Mouse (Mus musculus): ENCODE results near the gene Smarcc2. TPM values are rescaled to one million over a fixed set of nuclear protein-coding genes. Genes with fewer than 3 reads are reported as not detected.
"Not testable (repeated sequence)": the region's sequence is repeated elsewhere in the genome, so short reads cannot be mapped to it uniquely, and the experiment has no call there.

Gene Smarcc2
- polyA plus RNA-seq, 1 experiment, result 48.4 TPM

- H3K79me3 ChIP-seq (ENCODE audit: low read depth), result no peaks in the 10 kb centered on the region
- no peak for TF ChIP-seq FOSL1 (IDR thresholded peaks at IDR 0.05; ENCODE audit: insufficient read depth, low read length, poor library complexity, severe bottlenecking)
- TF ChIP-seq CEBPB (IDR thresholded peaks at IDR 0.05; ENCODE audit: low read depth), result peak; percentile 60
- H3K27me3 ChIP-seq (ENCODE audit: control insufficient read depth, insufficient read depth, insufficient read length), result no peaks in the 10 kb centered on the region
- no peak overlapping the region for H3ac ChIP-seq (ENCODE audit: control insufficient read depth, insufficient read length, low read depth)
- no peak overlapping the region for H3K4me3 ChIP-seq (ENCODE audit: insufficient read depth, poor library complexity, severe bottlenecking)
- H3K79me2 ChIP-seq (ENCODE audit: control insufficient read depth, insufficient read depth), result no peaks in the 10 kb centered on the region
- no peaks in the 10 kb centered on the region for H3K36me3 ChIP-seq (ENCODE audit: control insufficient read depth, insufficient read depth)
These were observed 43.3 kb downstream of the Smarcc2 start for GRCm38 (mm10) chr10:128502341-128502740.

- H3K4me3 ChIP-seq (ENCODE audit: insufficient read depth, poor library complexity, severe bottlenecking), result no peak overlapping the region
- TF ChIP-seq FOSL1 (IDR thresholded peaks at IDR 0.05; ENCODE audit: insufficient read depth, low read length, poor library complexity, severe bottlenecking), result no peak
- TF ChIP-seq MYOD1 (IDR thresholded peaks at IDR 0.05; ENCODE audit: control insufficient read depth, insufficient read length, low read depth), result no peak
- no peak for TF ChIP-seq CEBPB (IDR thresholded peaks at IDR 0.05; ENCODE audit: low read depth)
- no peak for TF ChIP-seq MYOG (IDR thresholded peaks at IDR 0.05; ENCODE audit: control insufficient read depth, extremely low read depth, insufficient read length)
- no peak for TF ChIP-seq CTCF (IDR thresholded peaks at IDR 0.05; ENCODE audit: control insufficient read depth, insufficient read depth, insufficient read length)
- no peak for TF ChIP-seq MAX (IDR thresholded peaks at IDR 0.05)
- TF ChIP-seq USF1 (IDR thresholded peaks at IDR 0.05; ENCODE audit: low read depth), result no peak
- no peak overlapping the region for H3ac ChIP-seq (ENCODE audit: control insufficient read depth, insufficient read length, low read depth)
These were observed 44.5 kb downstream of the Smarcc2 start for GRCm38 (mm10) chr10:128503532-128503931.

DNA sequence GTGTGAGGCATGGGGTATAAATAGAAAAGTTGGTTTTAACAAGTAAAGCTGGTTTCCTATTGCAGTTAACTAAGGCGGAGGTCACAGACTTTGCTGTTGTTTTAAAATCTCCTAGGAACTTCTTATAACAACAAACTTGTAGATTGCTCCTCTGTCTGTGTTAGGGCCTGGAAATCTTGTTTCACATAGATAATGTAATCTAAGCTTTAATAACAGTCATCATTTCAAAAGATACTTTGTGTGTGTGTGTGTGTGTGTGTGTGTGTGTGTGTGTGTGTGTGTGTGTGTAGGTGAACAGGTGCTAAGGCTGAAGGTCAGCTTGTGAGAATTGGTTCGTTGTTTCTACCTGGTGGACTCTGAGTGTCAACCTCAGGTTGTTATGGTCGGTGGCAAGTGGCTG is 45.0 kb downstream of the Smarcc2 start:
- no peaks in the 10 kb centered on the region for H3K79me2 ChIP-seq (ENCODE audit: control insufficient read depth, insufficient read depth)
- TF ChIP-seq MYOG (IDR thresholded peaks at IDR 0.05; ENCODE audit: control insufficient read depth, extremely low read depth, insufficient read length), result no peak
- TF ChIP-seq MAX (IDR thresholded peaks at IDR 0.05), result no peak
- no peak for TF ChIP-seq CEBPB (IDR thresholded peaks at IDR 0.05; ENCODE audit: low read depth)
- no peak for TF ChIP-seq MYOD1 (IDR thresholded peaks at IDR 0.05; ENCODE audit: control insufficient read depth, insufficient read length, low read depth)
- no peak for TF ChIP-seq FOSL1 (IDR thresholded peaks at IDR 0.05; ENCODE audit: insufficient read depth, low read length, poor library complexity, severe bottlenecking)
- TF ChIP-seq USF1 (IDR thresholded peaks at IDR 0.05; ENCODE audit: low read depth), result no peak
- no peak for TF ChIP-seq CTCF (IDR thresholded peaks at IDR 0.05; ENCODE audit: control insufficient read depth, insufficient read depth, insufficient read length)
- H3K36me3 ChIP-seq (ENCODE audit: control insufficient read depth, insufficient read depth), result no peaks in the 10 kb centered on the region
- H3ac ChIP-seq (ENCODE audit: control insufficient read depth, insufficient read length, low read depth), result no peak overlapping the region
- no peak overlapping the region for H3K4me3 ChIP-seq (ENCODE audit: insufficient read depth, poor library complexity, severe bottlenecking)
- H3K27me3 ChIP-seq (ENCODE audit: control insufficient read depth, insufficient read depth, insufficient read length), result no peaks in the 10 kb centered on the region
- no peaks in the 10 kb centered on the region for H3K79me3 ChIP-seq (ENCODE audit: low read depth)

More at GRCm38 (mm10) chr10:128503532-128503931, 44.5 kb downstream of the Smarcc2 start:
- Histone ChIP-seq H3K27me3 (ENCODE audit: control insufficient read depth, insufficient read depth, insufficient read length) (no peaks in the 10 kb centered on the region), H3K79me2 (ENCODE audit: control insufficient read depth, insufficient read depth) (no peaks in the 10 kb centered on the region), H3K36me3 (ENCODE audit: control insufficient read depth, insufficient read depth) (no peaks in the 10 kb centered on the region), H3K79me3 (ENCODE audit: low read depth) (no peaks in the 10 kb centered on the region)

DNA sequence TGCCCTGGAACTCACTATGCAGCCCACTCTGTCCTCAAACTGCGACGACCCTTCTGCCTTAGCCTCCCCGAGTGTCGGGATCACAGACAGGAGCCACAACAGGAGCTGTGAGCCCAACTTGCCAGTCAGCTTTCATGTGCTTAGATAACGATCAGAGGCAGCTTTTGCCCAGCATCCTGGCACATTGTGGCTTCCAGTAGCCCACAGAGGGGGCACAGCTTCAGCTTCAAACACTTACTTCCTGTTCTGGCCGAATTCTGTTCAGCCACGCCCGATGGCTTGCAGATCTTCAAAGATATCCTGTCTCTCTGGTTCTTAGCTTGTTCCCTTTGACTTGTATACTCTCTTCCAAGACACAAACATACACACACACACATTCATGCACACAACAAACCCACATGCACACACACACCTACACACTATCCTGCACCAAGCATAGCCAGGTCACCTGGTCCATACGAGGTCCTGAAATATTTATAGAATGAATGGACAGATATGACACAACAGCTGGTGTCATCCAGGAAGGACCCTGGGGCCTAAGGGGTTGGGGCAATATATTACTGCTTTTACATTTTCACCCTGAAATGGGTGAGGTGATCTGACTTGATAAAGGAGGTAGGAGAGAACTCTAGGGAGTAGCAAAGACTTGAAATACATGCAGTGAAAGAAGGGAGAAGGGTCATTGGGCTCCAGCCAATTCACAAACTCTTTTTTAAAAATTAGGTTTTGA is 45.8 kb downstream of the Smarcc2 start:
- peaks cover 8% of the 10 kb centered on the region for H3K36me3 ChIP-seq (ENCODE audit: control insufficient read depth, insufficient read depth)
- H3K27me3 ChIP-seq (ENCODE audit: control insufficient read depth, insufficient read depth, insufficient read length), result no peaks in the 10 kb centered on the region
- H3K4me3 ChIP-seq (ENCODE audit: insufficient read depth, poor library complexity, severe bottlenecking), result no peak overlapping the region
- no peak for TF ChIP-seq CEBPB (IDR thresholded peaks at IDR 0.05; ENCODE audit: low read depth)
- no peak for TF ChIP-seq CTCF (IDR thresholded peaks at IDR 0.05; ENCODE audit: control insufficient read depth, insufficient read depth, insufficient read length)
- no peak for TF ChIP-seq MAX (IDR thresholded peaks at IDR 0.05)
- no peaks in the 10 kb centered on the region for H3K79me2 ChIP-seq (ENCODE audit: control insufficient read depth, insufficient read depth)
- no peaks in the 10 kb centered on the region for H3K79me3 ChIP-seq (ENCODE audit: low read depth)
- no peak overlapping the region for H3ac ChIP-seq (ENCODE audit: control insufficient read depth, insufficient read length, low read depth)

DNA sequence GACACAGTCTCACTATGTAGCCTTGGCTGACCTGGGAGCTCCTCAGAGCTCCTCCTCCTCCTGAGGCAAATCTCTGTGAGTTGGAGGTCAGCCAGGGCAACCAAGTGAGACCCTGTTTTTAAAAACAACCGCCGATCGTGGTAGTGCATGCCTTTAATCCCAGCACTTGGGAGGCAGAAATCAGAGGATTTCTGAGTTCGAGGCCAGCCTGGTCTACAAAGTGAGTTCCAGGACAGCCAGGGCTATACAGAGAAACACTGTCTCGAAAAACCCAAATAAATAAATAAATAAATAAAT is 46.3 kb downstream of the Smarcc2 start:
- H3K36me3 ChIP-seq (ENCODE audit: control insufficient read depth, insufficient read depth); H3K4me3 ChIP-seq (ENCODE audit: insufficient read depth, poor library complexity, severe bottlenecking); H3K27me3 ChIP-seq (ENCODE audit: control insufficient read depth, insufficient read depth, insufficient read length); H3K79me2 ChIP-seq (ENCODE audit: control insufficient read depth, insufficient read depth); H3K79me3 ChIP-seq (ENCODE audit: low read depth); H3ac ChIP-seq (ENCODE audit: control insufficient read depth, insufficient read length, low read depth): not testable (repeated sequence)

GRCm38 (mm10) chr10:128505974-128506373 is 46.9 kb downstream of the Smarcc2 start:
- no peaks in the 10 kb centered on the region for H3K27me3 ChIP-seq (ENCODE audit: control insufficient read depth, insufficient read depth, insufficient read length)
- no peak overlapping the region for H3K4me3 ChIP-seq (ENCODE audit: insufficient read depth, poor library complexity, severe bottlenecking)
- H3ac ChIP-seq (ENCODE audit: control insufficient read depth, insufficient read length, low read depth), result no peak overlapping the region
- H3K79me3 ChIP-seq (ENCODE audit: low read depth), result no peaks in the 10 kb centered on the region
- peaks cover 15% of the 10 kb centered on the region for H3K36me3 ChIP-seq (ENCODE audit: control insufficient read depth, insufficient read depth)
- H3K79me2 ChIP-seq (ENCODE audit: control insufficient read depth, insufficient read depth), result no peaks in the 10 kb centered on the region
- TF ChIP-seq USF1 (IDR thresholded peaks at IDR 0.05; ENCODE audit: low read depth) (no peak), CTCF (IDR thresholded peaks at IDR 0.05; ENCODE audit: control insufficient read depth, insufficient read depth, insufficient read length) (no peak), MAX (IDR thresholded peaks at IDR 0.05) (no peak), CEBPB (IDR thresholded peaks at IDR 0.05; ENCODE audit: low read depth) (no peak), MYOG (IDR thresholded peaks at IDR 0.05; ENCODE audit: control insufficient read depth, extremely low read depth, insufficient read length) (no peak), MYOD1 (IDR thresholded peaks at IDR 0.05; ENCODE audit: control insufficient read depth, insufficient read length, low read depth) (no peak), FOSL1 (IDR thresholded peaks at IDR 0.05; ENCODE audit: insufficient read depth, low read length, poor library complexity, severe bottlenecking) (no peak)

Measured in C2C12 (cell line).